Mouse (Mus musculus): ENCODE measurements around the gene Spen. TPM values are rescaled to one million over a fixed set of nuclear protein-coding genes. Genes with fewer than 3 reads are reported as not detected.

The Spen gene
- polyA plus RNA-seq, 1 experiment = 25.6 TPM

DNA sequence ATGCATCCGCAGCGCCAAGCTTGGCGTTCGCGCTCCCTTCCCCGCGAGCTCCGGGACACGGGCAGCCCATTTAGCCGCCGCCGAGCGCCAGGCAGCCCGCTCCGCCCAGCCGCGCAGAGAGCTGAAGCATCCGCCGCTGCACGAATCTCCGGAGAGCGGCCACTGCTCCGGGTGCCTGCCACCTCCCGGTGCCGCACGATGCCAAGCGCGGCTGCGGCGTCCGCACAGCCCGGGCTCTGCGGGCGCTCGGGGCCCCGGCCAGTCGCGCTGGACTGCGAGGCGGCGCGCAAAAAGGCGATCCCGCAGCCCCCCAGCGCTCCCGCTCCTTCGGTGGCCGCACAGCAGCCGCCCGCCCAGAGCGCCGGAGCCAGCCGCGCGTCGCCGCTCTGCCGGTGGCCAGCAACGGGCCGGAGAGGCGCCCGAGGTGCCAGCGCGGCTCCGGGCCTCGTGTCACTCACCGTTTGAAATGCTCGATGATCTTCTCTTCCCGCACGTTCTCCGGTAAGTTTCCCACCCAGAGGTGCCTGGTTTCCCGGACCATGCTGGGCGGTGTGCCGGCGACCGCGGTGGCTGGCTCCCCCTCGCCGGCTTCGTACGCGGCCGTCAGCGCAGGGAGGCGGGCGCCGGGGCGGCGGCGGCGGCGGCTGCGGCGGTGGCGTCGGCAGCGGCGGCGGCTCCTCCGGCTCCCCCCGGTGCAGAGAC is 540 bp downstream of the Spen start:
- TF ChIP-seq GATA1 (IDR thresholded peaks at IDR 0.05; ENCODE audit: low read length) (no peak), TAL1 (IDR thresholded peaks at IDR 0.05; ENCODE audit: low read length) (no peak)
- no peaks in the 10 kb centered on the region for H3K27me3 ChIP-seq (ENCODE audit: control insufficient read depth)
- no peaks in the 10 kb centered on the region for H3K9me3 ChIP-seq (ENCODE audit: control insufficient read depth, low read length)
- H3K4me3 ChIP-seq (replicated peaks) = peak overlapping the region; percentile 96
- no peaks in the 10 kb centered on the region for H3K36me3 ChIP-seq (ENCODE audit: control insufficient read depth)
- H3K4me1 ChIP-seq (ENCODE audit: control insufficient read depth) = peaks cover 61% of the 10 kb centered on the region

DNA sequence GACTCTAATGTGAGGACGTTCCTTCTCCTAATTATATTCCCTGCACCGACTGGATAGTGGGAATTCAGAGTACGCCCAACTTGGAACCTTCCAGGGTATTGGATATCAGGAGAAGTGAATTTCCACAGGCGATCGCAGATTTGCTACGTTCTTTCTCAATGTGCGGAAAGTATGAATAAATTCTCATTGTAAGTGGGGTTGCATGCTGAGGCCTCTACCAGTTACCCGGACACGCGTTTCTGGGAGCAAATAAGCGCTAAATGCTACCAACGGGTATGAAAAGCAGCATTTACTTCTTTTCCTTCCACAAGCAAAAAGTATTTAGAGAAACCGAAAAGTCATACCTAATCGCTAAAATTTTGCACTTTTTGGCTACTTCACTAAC is 1.2 kb downstream of the Spen start:
- H3K9me3 ChIP-seq (ENCODE audit: control insufficient read depth, low read length) = no peaks in the 10 kb centered on the region
- no peaks in the 10 kb centered on the region for H3K27me3 ChIP-seq (ENCODE audit: control insufficient read depth)
- TF ChIP-seq TAL1 (IDR thresholded peaks at IDR 0.05; ENCODE audit: low read length) (no peak), GATA1 (IDR thresholded peaks at IDR 0.05; ENCODE audit: low read length) (no peak)
- peak overlapping the region; percentile 96 for H3K4me3 ChIP-seq (replicated peaks)
- H3K36me3 ChIP-seq (ENCODE audit: control insufficient read depth) = no peaks in the 10 kb centered on the region
- peaks cover 68% of the 10 kb centered on the region for H3K4me1 ChIP-seq (ENCODE audit: control insufficient read depth)

DNA sequence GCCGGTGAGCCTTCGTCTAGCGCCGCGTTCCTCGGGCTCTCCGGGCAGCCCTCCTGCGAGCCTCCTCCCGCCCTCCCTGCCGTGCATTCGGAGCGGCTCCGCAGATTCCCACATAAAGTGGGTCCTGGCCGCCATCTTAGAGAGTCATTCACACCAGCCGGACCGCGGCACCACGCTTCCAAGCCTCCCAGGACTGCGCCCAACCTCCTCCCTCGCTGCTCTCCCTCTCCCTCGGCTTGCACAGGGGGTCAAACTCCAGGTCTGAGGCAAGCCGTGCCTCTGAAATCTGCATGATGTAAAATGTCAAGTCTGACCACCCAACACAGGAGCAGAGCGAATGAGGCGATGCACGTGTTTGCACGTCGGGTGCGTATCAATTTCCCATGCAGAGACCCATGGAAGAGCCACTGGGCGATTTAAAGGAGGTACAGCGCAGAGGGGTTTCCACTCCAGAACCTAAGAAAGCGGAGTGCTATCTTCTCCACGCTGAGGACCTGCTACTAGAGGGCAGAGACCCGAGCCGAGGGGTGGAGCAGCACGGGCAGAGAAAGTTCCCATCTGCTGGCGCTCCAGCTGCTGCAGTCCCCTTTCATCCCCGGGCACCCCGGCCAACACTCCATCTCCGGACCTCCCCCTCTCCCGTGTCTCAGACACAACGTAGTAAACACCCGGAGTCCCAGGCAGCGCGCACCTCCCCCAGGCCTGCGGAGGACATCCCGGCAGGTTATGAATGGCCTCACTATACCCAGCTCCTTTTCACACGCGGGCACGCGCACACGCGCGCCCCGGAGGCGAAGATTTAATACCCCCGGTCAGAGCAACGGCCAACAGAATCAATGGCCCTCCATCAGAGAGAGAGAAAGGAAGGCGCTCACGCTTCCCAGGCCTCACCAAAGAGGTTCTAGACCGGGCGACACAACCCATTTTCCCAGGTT is 1.8 kb downstream of the Spen start:
- Histone ChIP-seq H3K27me3 (ENCODE audit: control insufficient read depth) (no peaks in the 10 kb centered on the region), H3K36me3 (ENCODE audit: control insufficient read depth) (no peaks in the 10 kb centered on the region), H3K4me1 (ENCODE audit: control insufficient read depth) (peaks cover 69% of the 10 kb centered on the region), H3K9me3 (ENCODE audit: control insufficient read depth, low read length) (no peaks in the 10 kb centered on the region), H3K4me3 (replicated peaks) (peak overlapping the region; percentile 96)
- TF ChIP-seq GATA1 (IDR thresholded peaks at IDR 0.05; ENCODE audit: low read length) (no peak), TAL1 (IDR thresholded peaks at IDR 0.05; ENCODE audit: low read length) (no peak)

GRCm38 (mm10) chr4:141534947-141535680 is 3.3 kb downstream of the Spen start:
- Histone ChIP-seq H3K27me3 (ENCODE audit: control insufficient read depth) (no peaks in the 10 kb centered on the region), H3K4me1 (ENCODE audit: control insufficient read depth) (peaks cover 67% of the 10 kb centered on the region), H3K4me3 (replicated peaks) (peak overlapping the region; percentile 96), H3K9me3 (ENCODE audit: control insufficient read depth, low read length) (no peaks in the 10 kb centered on the region), H3K36me3 (ENCODE audit: control insufficient read depth) (peaks cover 11% of the 10 kb centered on the region)
- TF ChIP-seq GATA1 (IDR thresholded peaks at IDR 0.05; ENCODE audit: low read length) (no peak), TAL1 (IDR thresholded peaks at IDR 0.05; ENCODE audit: low read length) (no peak)

DNA sequence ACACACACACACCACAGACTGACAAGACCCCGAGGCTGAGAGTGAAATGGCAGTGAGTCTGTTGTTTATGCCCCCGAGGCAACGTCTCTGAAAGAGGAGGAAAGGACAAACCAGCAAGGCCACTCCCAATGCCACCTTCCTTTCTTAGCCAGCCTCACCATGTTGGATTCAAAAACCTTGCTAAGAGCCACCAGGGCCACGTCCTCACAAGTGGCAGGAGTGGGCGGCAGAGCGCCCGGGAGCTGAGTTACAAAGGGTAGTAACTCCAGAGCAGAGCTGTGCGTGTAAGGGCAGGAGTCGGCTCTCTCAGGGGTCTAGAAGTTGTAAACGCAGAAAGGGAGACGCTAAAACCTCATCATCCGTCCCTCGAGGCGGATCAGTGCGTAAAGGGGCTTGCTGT is 7.4 kb downstream of the Spen start:
- H3K9me3 ChIP-seq (ENCODE audit: control insufficient read depth, low read length) = no peaks in the 10 kb centered on the region
- TF ChIP-seq TAL1 (IDR thresholded peaks at IDR 0.05; ENCODE audit: low read length) = no peak
- TF ChIP-seq GATA1 (IDR thresholded peaks at IDR 0.05; ENCODE audit: low read length) = no peak
- H3K4me1 ChIP-seq (ENCODE audit: control insufficient read depth) = peaks cover 73% of the 10 kb centered on the region

GRCm38 (mm10) chr4:141528938-141529337 is 9.5 kb downstream of the Spen start:
- no peaks in the 10 kb centered on the region for H3K27me3 ChIP-seq (ENCODE audit: control insufficient read depth)
- TF ChIP-seq TAL1 (IDR thresholded peaks at IDR 0.05; ENCODE audit: low read length) (no peak), GATA1 (IDR thresholded peaks at IDR 0.05; ENCODE audit: low read length) (no peak)
- H3K9me3 ChIP-seq (ENCODE audit: control insufficient read depth, low read length) = no peaks in the 10 kb centered on the region
- no peak overlapping the region for H3K4me3 ChIP-seq (replicated peaks)
- H3K4me1 ChIP-seq (ENCODE audit: control insufficient read depth) = peaks cover 70% of the 10 kb centered on the region
- H3K36me3 ChIP-seq (ENCODE audit: control insufficient read depth) = peaks cover 36% of the 10 kb centered on the region

More for the DNA sequence above, 7.4 kb downstream of the Spen start:
- Histone ChIP-seq H3K4me3 (replicated peaks) (no peak overlapping the region), H3K27me3 (ENCODE audit: control insufficient read depth) (no peaks in the 10 kb centered on the region), H3K36me3 (ENCODE audit: control insufficient read depth) (peaks cover 26% of the 10 kb centered on the region)

DNA sequence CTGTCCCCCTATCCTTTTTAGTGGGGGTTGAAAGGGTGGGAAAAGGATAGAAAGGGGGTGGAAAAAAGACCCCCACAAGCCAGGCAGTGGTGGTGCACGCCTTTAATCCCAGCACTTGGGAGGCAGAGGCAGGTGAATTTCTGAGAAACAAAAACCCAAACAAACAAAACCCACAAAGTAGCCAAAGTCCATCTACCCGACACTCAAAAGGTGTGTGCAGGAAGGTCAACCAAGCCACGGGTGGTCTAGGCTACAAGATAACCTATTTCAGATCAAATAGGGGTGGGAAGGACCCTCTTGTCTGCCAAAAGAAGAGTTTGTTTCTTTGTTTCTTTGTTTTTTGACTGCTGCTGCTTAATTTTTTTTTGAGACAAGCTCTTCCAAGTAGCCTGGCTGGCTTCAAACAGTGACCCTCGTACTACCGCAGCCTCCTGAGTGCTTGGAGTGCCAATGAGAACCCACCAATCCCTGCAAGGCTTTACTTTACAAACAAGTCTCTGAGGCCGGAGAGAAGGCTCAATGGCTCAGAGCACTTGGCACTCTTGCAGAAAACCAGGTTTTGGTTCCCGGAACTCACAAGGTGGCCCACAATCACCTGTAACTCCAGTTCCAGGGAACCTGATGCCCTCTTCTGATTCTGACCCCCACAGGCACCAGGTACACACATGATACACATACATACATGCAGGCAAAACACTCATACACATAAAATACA is 11.3 kb downstream of the Spen start:
- Histone ChIP-seq H3K4me3 (replicated peaks) (no peak overlapping the region), H3K4me1 (ENCODE audit: control insufficient read depth) (peaks cover 56% of the 10 kb centered on the region), H3K36me3 (ENCODE audit: control insufficient read depth) (peaks cover 49% of the 10 kb centered on the region), H3K9me3 (ENCODE audit: control insufficient read depth, low read length) (no peaks in the 10 kb centered on the region), H3K27me3 (ENCODE audit: control insufficient read depth) (no peaks in the 10 kb centered on the region)
- TF ChIP-seq TAL1 (IDR thresholded peaks at IDR 0.05; ENCODE audit: low read length) (no peak), GATA1 (IDR thresholded peaks at IDR 0.05; ENCODE audit: low read length) (no peak)

GRCm38 (mm10) chr4:141525940-141526339 is 12.5 kb downstream of the Spen start:
- H3K9me3 ChIP-seq (ENCODE audit: control insufficient read depth, low read length) = no peaks in the 10 kb centered on the region
- no peak overlapping the region for H3K4me3 ChIP-seq (replicated peaks)
- H3K27me3 ChIP-seq (ENCODE audit: control insufficient read depth) = no peaks in the 10 kb centered on the region
- peaks cover 50% of the 10 kb centered on the region for H3K4me1 ChIP-seq (ENCODE audit: control insufficient read depth)
- H3K36me3 ChIP-seq (ENCODE audit: control insufficient read depth) = peaks cover 58% of the 10 kb centered on the region
- no peak for TF ChIP-seq GATA1 (IDR thresholded peaks at IDR 0.05; ENCODE audit: low read length)
- no peak for TF ChIP-seq TAL1 (IDR thresholded peaks at IDR 0.05; ENCODE audit: low read length)
